Mouse (Mus musculus) small intestine, adult 2 months (tissue): ENCODE data around the gene Atp6v1f. TPM values are rescaled to one million over a fixed set of nuclear protein-coding genes. Genes with fewer than 3 reads are reported as not detected.

Experiments
- H3K27ac ChIP-seq: fragments of 200-500 bp; 2 replicates; pipeline ENCODE4 v1.5.1; 2012; ENCODE audit warnings: low read depth, low read length, control low read depth, inconsistent platforms; ENCODE audit not compliant: insufficient read depth
- H3K27me3 ChIP-seq: fragments of 200-500 bp; 2 replicates; pipeline ENCODE4 v1.6.1; 2012; ENCODE audit warnings: mild to moderate bottlenecking, moderate library complexity, low read length, inconsistent platforms; ENCODE audit not compliant: control insufficient read depth, insufficient read depth
- H3K36me3 ChIP-seq: fragments of 200-500 bp; 2 replicates; pipeline ENCODE4 v1.6.1; 2012; ENCODE audit warnings: mild to moderate bottlenecking, low read length, control low read depth, inconsistent platforms; ENCODE audit not compliant: control insufficient read depth, insufficient read depth
- H3K4me1 ChIP-seq: fragments of 200-500 bp; 2 replicates; pipeline ENCODE4 v1.6.1; 2012; ENCODE audit warnings: low read length, inconsistent platforms, mixed read lengths; ENCODE audit not compliant: control insufficient read depth, insufficient read depth, insufficient read length
- H3K4me3 ChIP-seq: fragments of 200-500 bp; 2 replicates; pipeline ENCODE4 v1.5.1; 2012; ENCODE audit warnings: low read depth, mild to moderate bottlenecking, control low read depth, inconsistent platforms, low read length, moderate library complexity
- CTCF ChIP-seq: fragments of 200-500 bp; IDR thresholded peaks from 2 replicates; pipeline ENCODE4 v1.5.1; 2012; ENCODE audit warnings: low read depth, mild to moderate bottlenecking, control low read depth, inconsistent platforms, low read length, moderate library complexity, mixed read lengths; ENCODE audit not compliant: insufficient replicate concordance, insufficient read length; ENCODE audit errors: extremely low read depth
- POLR2A ChIP-seq: fragments of 200-500 bp; IDR thresholded peaks from 2 replicates; pipeline ENCODE4 v1.6.1; 2012; ENCODE audit warnings: low read depth, mild to moderate bottlenecking, control low read depth, inconsistent platforms, low read length, moderate library complexity
- WGBS: fragments of 180-500 bp; shearing (Covaris S2); methylation state at CpG from one replicate; pipeline ENCODE4 v1.1.7; 2018; 5-methylcytosine and 5-hydroxymethylcytosine counted together
- polyA plus RNA-seq: library from polyadenylated mRNA; depleted of rRNA; stranded (reverse); fragments of >200 nt; gene quantifications from 2 replicates; pipeline ENCODE4 v1.2.3, GENCODE M21; 2012

The Atp6v1f gene
- polyA plus RNA-seq, 1 experiment: 205 TPM

GRCm38 (mm10) chr6:29432156-29432555 is 35.4 kb upstream of the Atp6v1f start:
- no peak overlapping the region for H3K27ac ChIP-seq
- H3K4me1 ChIP-seq: peaks cover 6% of the 10 kb centered on the region
- H3K36me3 ChIP-seq: no peaks in the 10 kb centered on the region
- peaks cover 30% of the 10 kb centered on the region for H3K27me3 ChIP-seq
- 58% methylated on average over 3 of the region's 3 CpGs for WGBS
- H3K4me3 ChIP-seq: no peak overlapping the region
- TF ChIP-seq CTCF: no peak

DNA sequence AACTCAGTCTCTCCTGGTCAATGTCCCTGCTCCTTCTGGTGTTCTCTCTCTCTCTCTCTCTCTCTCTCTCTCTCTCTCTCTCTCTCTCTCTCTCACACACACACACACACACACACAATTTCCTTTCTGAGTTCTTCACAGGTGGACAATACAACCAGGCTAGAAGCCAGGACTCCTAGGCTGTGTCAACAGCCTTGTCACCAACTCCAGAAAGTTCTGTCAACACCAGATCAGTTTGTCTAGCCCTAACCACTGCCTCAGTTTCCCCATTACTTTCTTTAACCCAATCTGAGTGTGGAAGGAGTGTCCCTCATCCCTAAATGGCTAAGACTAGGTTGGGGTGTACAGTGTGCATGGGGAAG is 34.9 kb upstream of the Atp6v1f start:
- Histone ChIP-seq H3K27ac (no peak overlapping the region), H3K4me1 (peaks cover 6% of the 10 kb centered on the region), H3K4me3 (peak overlapping the region; percentile 60), H3K27me3 (peaks cover 30% of the 10 kb centered on the region), H3K36me3 (no peaks in the 10 kb centered on the region)
- TF ChIP-seq POLR2A (no peak), CTCF (no peak)

- 3% methylated on average over 68 of the region's 77 CpGs for WGBS
- Histone ChIP-seq H3K36me3 (no peaks in the 10 kb centered on the region), H3K27ac (peak within 1 kb of the TSS; percentile 52), H3K27me3 (peaks cover 30% of the 10 kb centered on the region), H3K4me3 (peak within 1 kb of the TSS; percentile 60), H3K4me1 (peaks cover 6% of the 10 kb centered on the region)
- no peak for TF ChIP-seq CTCF
- no peak for TF ChIP-seq POLR2A
Observed at GRCm38 (mm10) chr6:29433038-29433803, 34.3 kb upstream of the Atp6v1f start, which contains the start of gene Flnc. TSS of gene Flnc (plus strand) at chr6:29433256.

- 15% methylated on average over 27 of the region's 27 CpGs for whole genome bisulfite sequencing
- peaks cover 6% of the 10 kb centered on the region for H3K4me1 ChIP-seq
- H3K27me3 ChIP-seq: peaks cover 30% of the 10 kb centered on the region
- no peaks in the 10 kb centered on the region for H3K36me3 ChIP-seq
- TF ChIP-seq CTCF (no peak), POLR2A (no peak)
- peak overlapping the region; percentile 60 for H3K4me3 ChIP-seq
- peak overlapping the region; percentile 52 for H3K27ac ChIP-seq
Observed at GRCm38 (mm10) chr6:29433804-29434795, 33.4 kb upstream of the Atp6v1f start.

- Histone ChIP-seq H3K27me3 (peaks cover 30% of the 10 kb centered on the region), H3K36me3 (no peaks in the 10 kb centered on the region), H3K4me1 (peaks cover 6% of the 10 kb centered on the region), H3K27ac (peak overlapping the region; percentile 13; the same call in 1 of the 2 replicates), H3K4me3 (peak overlapping the region; percentile 60)
- TF ChIP-seq CTCF: no peak
- TF ChIP-seq POLR2A: no peak
- 18% methylated on average over 13 of the region's 13 CpGs for WGBS
Observed at GRCm38 (mm10) chr6:29434911-29435691, 32.4 kb upstream of the Atp6v1f start.

DNA sequence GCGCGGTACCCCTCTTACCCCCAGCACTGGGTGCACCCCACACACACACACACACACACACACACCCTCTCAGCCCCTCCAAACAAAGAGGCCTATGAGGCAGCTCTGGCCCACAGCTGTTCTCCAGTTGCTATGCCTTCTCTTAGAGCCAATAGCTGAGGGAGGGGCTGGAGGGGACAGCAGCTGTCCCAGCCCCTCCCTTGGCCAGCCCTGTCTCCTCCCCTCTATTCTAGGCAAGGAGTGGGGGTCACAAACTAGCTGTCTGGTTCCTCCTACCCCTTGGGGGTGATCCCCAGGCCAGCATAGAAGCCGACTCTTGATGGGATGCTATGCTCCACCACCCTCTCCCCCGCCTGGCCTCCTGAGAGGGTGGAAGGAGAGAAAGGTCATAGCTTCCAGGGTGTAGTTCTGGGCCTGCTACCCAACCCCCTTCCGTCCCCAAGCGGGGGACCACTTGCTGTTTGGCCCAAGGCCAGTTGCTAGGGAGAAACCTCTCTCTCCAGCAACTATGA is 31.5 kb upstream of the Atp6v1f start:
- no peaks in the 10 kb centered on the region for H3K36me3 ChIP-seq
- peaks cover 30% of the 10 kb centered on the region for H3K27me3 ChIP-seq
- H3K27ac ChIP-seq: peak overlapping the region; percentile 14; the same call in 1 of the 2 replicates
- 45% methylated on average over 6 of the region's 6 CpGs for WGBS
- peaks cover 6% of the 10 kb centered on the region for H3K4me1 ChIP-seq
- 0 out of 2 replicates have a peak overlapping the region, but pooled peaks have one; percentile 5 for H3K4me3 ChIP-seq
- no peak for TF ChIP-seq CTCF
